Mouse (Mus musculus) heart, postnatal 0 days (tissue): ENCODE measurements around the gene Nhsl1. TPM values are rescaled to one million over a fixed set of nuclear protein-coding genes. Genes with fewer than 3 reads are reported as not detected.
A peak's percentile ranks its signal among the peaks of the same experiment; 100 is the strongest.

Experiments
- ATAC-seq: fragments of 200-750 bp; cut with Nextera tagmentation; 2 replicates; pipeline ENCODE4 v1.8.0; 2017; ENCODE audit warnings: low read depth, moderate number of reproducible peaks, moderate library complexity; ENCODE audit not compliant: insufficient read depth
- DNase-seq: peaks from one replicate; pipeline ENCODE4 v3.0.0-alpha.2; 2016; ENCODE audit warnings: low spot score
- H3K27ac ChIP-seq: fragments of 300-500 bp; sonication (generic); 2 replicates; pipeline ENCODE4 v1.5.1; 2014; ENCODE audit warnings: low read depth, mild to moderate bottlenecking
- H3K27me3 ChIP-seq: fragments of 300-500 bp; sonication (generic); 2 replicates; pipeline ENCODE4 v1.6.1; 2014; ENCODE audit warnings: low read length, mixed read lengths; ENCODE audit not compliant: control insufficient read depth, insufficient read depth
- H3K36me3 ChIP-seq: fragments of 300-500 bp; sonication (generic); replicated peaks from 2 replicates; pipeline ENCODE4 v1.6.1; 2014; ENCODE audit warnings: low read length, mixed read lengths; ENCODE audit not compliant: control insufficient read depth, insufficient read depth
- H3K4me1 ChIP-seq: fragments of 300-500 bp; sonication (generic); 2 replicates; pipeline ENCODE4 v1.6.1; 2014; ENCODE audit warnings: antibody characterized with exemption; ENCODE audit not compliant: control insufficient read depth, insufficient read depth
- H3K4me2 ChIP-seq: fragments of 300-500 bp; sonication (generic); 2 replicates; pipeline ENCODE4 v1.6.1; 2014; ENCODE audit warnings: low read depth, mild to moderate bottlenecking, low read length, moderate library complexity
- H3K4me3 ChIP-seq: fragments of 300-500 bp; sonication (generic); 2 replicates; pipeline ENCODE4 v1.5.1; 2014; ENCODE audit warnings: low read depth, low read length
- H3K9ac ChIP-seq: fragments of 300-500 bp; sonication (generic); replicated peaks from 2 replicates; pipeline ENCODE4 v1.6.1; 2014; ENCODE audit warnings: low read depth, low read length, mixed read lengths
- H3K9me3 ChIP-seq: fragments of 300-500 bp; sonication (generic); replicated peaks from 2 replicates; pipeline ENCODE4 v1.6.1; 2016; ENCODE audit warnings: low read length; ENCODE audit not compliant: control insufficient read depth
- CTCF ChIP-seq: IDR thresholded peaks from 2 replicates; pipeline ENCODE4 v1.5.1; 2016; ENCODE audit warnings: antibody characterized with exemption, control low read depth, low read depth
- EP300 ChIP-seq: IDR thresholded peaks from 2 replicates; pipeline ENCODE4 v1.6.1; 2016; ENCODE audit warnings: antibody characterized with exemption, low read depth
- WGBS: fragments of 180-500 bp; shearing (Covaris S2); extraction: QIAGEN DNeasy Blood & Tissue Kit; methylation state at CpG from one replicate; pipeline ENCODE4 v1.1.7; 2014; 5-methylcytosine and 5-hydroxymethylcytosine counted together
- polyA plus RNA-seq: library from polyadenylated mRNA; unstranded; fragments of >200 nt; fragmentation: Nextera tagmentation; extraction: Ambion mirVana; gene quantifications from 2 replicates; pipeline ENCODE4 v1.2.1, GENCODE M21; 2015
- total RNA-seq: library from RNA; depleted of rRNA; stranded (reverse); fragments of >200 nt; gene quantifications from 2 replicates; pipeline ENCODE4 v1.2.3, GENCODE M21; 2014; ENCODE audit warnings: low replicate concordance

Nhsl1 gene
- total and polyA plus RNA-seq, 2 experiments from 2014 or later = 8.8 to 20.1 TPM

GRCm38 (mm10) chr10:18411266-18411665, 92.5 kb downstream of the Nhsl1 start:
- peaks cover 27% of the 10 kb centered on the region for H3K4me1 ChIP-seq
- no peaks in the 10 kb centered on the region for H3K27me3 ChIP-seq
- H3K36me3 ChIP-seq = no peaks in the 10 kb centered on the region
- DNase-seq = no peak
- 45% methylated on average over 2 of the region's 2 CpGs for WGBS
- H3K9me3 ChIP-seq = no peaks in the 10 kb centered on the region
- no peak overlapping the region for H3K9ac ChIP-seq
- TF ChIP-seq CTCF (no peak), EP300 (no peak)
- no peak for ATAC-seq
- no peak overlapping the region for H3K4me2 ChIP-seq
- no peak overlapping the region for H3K27ac ChIP-seq
- H3K4me3 ChIP-seq = no peak overlapping the region

GRCm38 (mm10) chr10:18415946-18416345, 97.2 kb downstream of the Nhsl1 start:
- Histone ChIP-seq H3K4me2 (no peak overlapping the region), H3K27ac (no peak overlapping the region), H3K27me3 (no peaks in the 10 kb centered on the region), H3K4me3 (no peak overlapping the region), H3K4me1 (peaks cover 20% of the 10 kb centered on the region), H3K9ac (no peak overlapping the region), H3K9me3 (no peaks in the 10 kb centered on the region), H3K36me3 (no peaks in the 10 kb centered on the region)
- no peak for DNase-seq
- ATAC-seq = no peak
- 74% methylated on average over 11 of the region's 11 CpGs for WGBS
- TF ChIP-seq CTCF (no peak), EP300 (no peak)

GRCm38 (mm10) chr10:18418160-18418559, 99.4 kb downstream of the Nhsl1 start:
- DNase-seq (no peak), ATAC-seq (no peak)
- peaks cover 21% of the 10 kb centered on the region for H3K4me1 ChIP-seq
- H3K27ac ChIP-seq = no peak overlapping the region
- no peaks in the 10 kb centered on the region for H3K36me3 ChIP-seq
- 22% methylated on average over 7 of the region's 7 CpGs for WGBS
- TF ChIP-seq EP300 = no peak
- TF ChIP-seq CTCF = no peak
- H3K4me2 ChIP-seq = 0 out of 2 replicates have a peak overlapping the region, but pooled peaks have one; percentile 20
- H3K27me3 ChIP-seq = no peaks in the 10 kb centered on the region
- H3K9me3 ChIP-seq = no peaks in the 10 kb centered on the region
- no peak overlapping the region for H3K4me3 ChIP-seq
- no peak overlapping the region for H3K9ac ChIP-seq

GRCm38 (mm10) chr10:18419508-18419907, 100.7 kb downstream of the Nhsl1 start:
- Histone ChIP-seq H3K9ac (no peak overlapping the region), H3K9me3 (no peaks in the 10 kb centered on the region), H3K4me1 (peaks cover 28% of the 10 kb centered on the region), H3K27ac (peak overlapping the region; percentile 72), H3K4me2 (no peak overlapping the region), H3K27me3 (no peaks in the 10 kb centered on the region), H3K4me3 (no peak overlapping the region), H3K36me3 (no peaks in the 10 kb centered on the region)
- WGBS = 40% methylated on average over 10 of the region's 10 CpGs
- DNase-seq = no peak
- no peak for ATAC-seq
- TF ChIP-seq CTCF (no peak), EP300 (no peak)

GRCm38 (mm10) chr10:18420259-18421000, 101.6 kb downstream of the Nhsl1 start:
- Histone ChIP-seq H3K4me2 (no peak overlapping the region), H3K27me3 (no peaks in the 10 kb centered on the region), H3K36me3 (no peaks in the 10 kb centered on the region), H3K9me3 (no peaks in the 10 kb centered on the region), H3K4me3 (no peak overlapping the region), H3K27ac (no peak overlapping the region), H3K4me1 (peaks cover 29% of the 10 kb centered on the region), H3K9ac (no peak overlapping the region)
- WGBS = 79% methylated on average over 6 of the region's 6 CpGs
- TF ChIP-seq CTCF = no peak
- ATAC-seq = no peak
- no peak for DNase-seq

- Histone ChIP-seq H3K27me3 (no peaks in the 10 kb centered on the region), H3K9me3 (no peaks in the 10 kb centered on the region), H3K36me3 (no peaks in the 10 kb centered on the region), H3K9ac (no peak overlapping the region), H3K4me1 (peaks cover 27% of the 10 kb centered on the region), H3K27ac (no peak overlapping the region), H3K4me2 (no peak overlapping the region), H3K4me3 (no peak overlapping the region)
- 58% methylated on average over 3 of the region's 3 CpGs for WGBS
- ATAC-seq (no peak), DNase-seq (no peak)
- TF ChIP-seq CTCF = no peak
- TF ChIP-seq EP300 = no peak
These were observed 104.2 kb downstream of the Nhsl1 start for GRCm38 (mm10) chr10:18422968-18423367.
